Mouse (Mus musculus): ENCODE data around the gene Yif1a. TPM values are rescaled to one million over a fixed set of nuclear protein-coding genes. Genes with fewer than 3 reads are reported as not detected.
"Not testable (repeated sequence)": the region's sequence is repeated elsewhere in the genome, so short reads cannot be mapped to it uniquely, and the experiment has no call there.

The Yif1a gene
- polyA plus RNA-seq, 1 experiment = 40.6 TPM

- Histone ChIP-seq H3K4me3 (ENCODE audit: low read depth, low read length) (no peak overlapping the region), H3K9ac (ENCODE audit: low read depth, poor library complexity, severe bottlenecking) (no peak overlapping the region), H3K36me3 (ENCODE audit: control insufficient read depth, insufficient read depth, low read length, poor library complexity, severe bottlenecking) (no peaks in the 10 kb centered on the region), H3K4me1 (ENCODE audit: control insufficient read depth, insufficient read depth, low read length) (no peaks in the 10 kb centered on the region), H3K27me3 (ENCODE audit: control insufficient read depth, insufficient read depth, low read length, poor library complexity, severe bottlenecking) (no peaks in the 10 kb centered on the region), H3K27ac (ENCODE audit: insufficient read depth, low read length) (no peak overlapping the region), H3K9me3 (replicated peaks; ENCODE audit: control insufficient read depth, insufficient read depth, low read length, poor library complexity, severe bottlenecking) (no peaks in the 10 kb centered on the region)
- TF ChIP-seq CTCF (IDR thresholded peaks at IDR 0.05; ENCODE audit: low read depth, low read length) (no peak), EP300 (IDR thresholded peaks at IDR 0.05; ENCODE audit: insufficient read depth, low read depth, low read length) (no peak), POLR2A (IDR thresholded peaks at IDR 0.05; ENCODE audit: insufficient read depth, low read length) (no peak)
These were observed 9.1 kb upstream of the Yif1a start for GRCm38 (mm10) chr19:5079279-5079678.

- Histone ChIP-seq H3K27me3 (ENCODE audit: control insufficient read depth, insufficient read depth, low read length, poor library complexity, severe bottlenecking) (no peaks in the 10 kb centered on the region), H3K9ac (ENCODE audit: low read depth, poor library complexity, severe bottlenecking) (no peak overlapping the region), H3K4me3 (ENCODE audit: low read depth, low read length) (peak overlapping the region; percentile 33), H3K36me3 (ENCODE audit: control insufficient read depth, insufficient read depth, low read length, poor library complexity, severe bottlenecking) (no peaks in the 10 kb centered on the region), H3K4me1 (ENCODE audit: control insufficient read depth, insufficient read depth, low read length) (no peaks in the 10 kb centered on the region), H3K27ac (ENCODE audit: insufficient read depth, low read length) (no peak overlapping the region), H3K9me3 (replicated peaks; ENCODE audit: control insufficient read depth, insufficient read depth, low read length, poor library complexity, severe bottlenecking) (no peaks in the 10 kb centered on the region)
- TF ChIP-seq EP300 (IDR thresholded peaks at IDR 0.05; ENCODE audit: insufficient read depth, low read depth, low read length) (no peak), CTCF (IDR thresholded peaks at IDR 0.05; ENCODE audit: low read depth, low read length) (no peak), POLR2A (IDR thresholded peaks at IDR 0.05; ENCODE audit: insufficient read depth, low read length) (no peak)
These were observed 6.3 kb upstream of the Yif1a start for GRCm38 (mm10) chr19:5082005-5082404.

GRCm38 (mm10) chr19:5082596-5082995 lies 5.7 kb upstream of the Yif1a start:
- Histone ChIP-seq H3K36me3 (ENCODE audit: control insufficient read depth, insufficient read depth, low read length, poor library complexity, severe bottlenecking) (no peaks in the 10 kb centered on the region), H3K9ac (ENCODE audit: low read depth, poor library complexity, severe bottlenecking) (no peak overlapping the region), H3K4me1 (ENCODE audit: control insufficient read depth, insufficient read depth, low read length) (no peaks in the 10 kb centered on the region), H3K27ac (ENCODE audit: insufficient read depth, low read length) (no peak overlapping the region), H3K4me3 (ENCODE audit: low read depth, low read length) (peak overlapping the region; percentile 33), H3K9me3 (replicated peaks; ENCODE audit: control insufficient read depth, insufficient read depth, low read length, poor library complexity, severe bottlenecking) (no peaks in the 10 kb centered on the region), H3K27me3 (ENCODE audit: control insufficient read depth, insufficient read depth, low read length, poor library complexity, severe bottlenecking) (no peaks in the 10 kb centered on the region)
- no peak for TF ChIP-seq POLR2A (IDR thresholded peaks at IDR 0.05; ENCODE audit: insufficient read depth, low read length)
- TF ChIP-seq EP300 (IDR thresholded peaks at IDR 0.05; ENCODE audit: insufficient read depth, low read depth, low read length) = no peak
- no peak for TF ChIP-seq CTCF (IDR thresholded peaks at IDR 0.05; ENCODE audit: low read depth, low read length)

- no peak for TF ChIP-seq EP300 (IDR thresholded peaks at IDR 0.05; ENCODE audit: insufficient read depth, low read depth, low read length)
- TF ChIP-seq CTCF (IDR thresholded peaks at IDR 0.05; ENCODE audit: low read depth, low read length) = no peak
- TF ChIP-seq POLR2A (IDR thresholded peaks at IDR 0.05; ENCODE audit: insufficient read depth, low read length) = no peak
- Histone ChIP-seq H3K9me3 (replicated peaks; ENCODE audit: control insufficient read depth, insufficient read depth, low read length, poor library complexity, severe bottlenecking) (no peaks in the 10 kb centered on the region), H3K4me3 (ENCODE audit: low read depth, low read length) (peak overlapping the region; percentile 68), H3K4me1 (ENCODE audit: control insufficient read depth, insufficient read depth, low read length) (no peaks in the 10 kb centered on the region), H3K9ac (ENCODE audit: low read depth, poor library complexity, severe bottlenecking) (no peak overlapping the region), H3K27ac (ENCODE audit: insufficient read depth, low read length) (no peak overlapping the region), H3K27me3 (ENCODE audit: control insufficient read depth, insufficient read depth, low read length, poor library complexity, severe bottlenecking) (no peaks in the 10 kb centered on the region), H3K36me3 (ENCODE audit: control insufficient read depth, insufficient read depth, low read length, poor library complexity, severe bottlenecking) (no peaks in the 10 kb centered on the region)
These were observed 4.1 kb upstream of the Yif1a start for GRCm38 (mm10) chr19:5083961-5084833.

- H3K4me3 ChIP-seq (ENCODE audit: low read depth, low read length) = peak overlapping the region; percentile 68
- H3K9me3 ChIP-seq (replicated peaks; ENCODE audit: control insufficient read depth, insufficient read depth, low read length, poor library complexity, severe bottlenecking) = no peaks in the 10 kb centered on the region
- H3K4me1 ChIP-seq (ENCODE audit: control insufficient read depth, insufficient read depth, low read length) = no peaks in the 10 kb centered on the region
- no peak for TF ChIP-seq EP300 (IDR thresholded peaks at IDR 0.05; ENCODE audit: insufficient read depth, low read depth, low read length)
- TF ChIP-seq POLR2A (IDR thresholded peaks at IDR 0.05; ENCODE audit: insufficient read depth, low read length) = no peak
- no peak for TF ChIP-seq CTCF (IDR thresholded peaks at IDR 0.05; ENCODE audit: low read depth, low read length)
- H3K27ac ChIP-seq (ENCODE audit: insufficient read depth, low read length) = no peak overlapping the region
- no peaks in the 10 kb centered on the region for H3K36me3 ChIP-seq (ENCODE audit: control insufficient read depth, insufficient read depth, low read length, poor library complexity, severe bottlenecking)
- no peaks in the 10 kb centered on the region for H3K27me3 ChIP-seq (ENCODE audit: control insufficient read depth, insufficient read depth, low read length, poor library complexity, severe bottlenecking)
- H3K9ac ChIP-seq (ENCODE audit: low read depth, poor library complexity, severe bottlenecking) = peak overlapping the region; percentile 58
These were observed 3.5 kb upstream of the Yif1a start for GRCm38 (mm10) chr19:5084834-5085144.

GRCm38 (mm10) chr19:5085145-5085863 lies 3.0 kb upstream of the Yif1a start, which contains the start of gene Tmem151a:
Tmem151a (minus strand) TSS chr19:5085531.
- Histone ChIP-seq H3K4me1 (ENCODE audit: control insufficient read depth, insufficient read depth, low read length) (no peaks in the 10 kb centered on the region), H3K36me3 (ENCODE audit: control insufficient read depth, insufficient read depth, low read length, poor library complexity, severe bottlenecking) (no peaks in the 10 kb centered on the region), H3K27ac (ENCODE audit: insufficient read depth, low read length) (no peak within 1 kb of the TSS), H3K4me3 (ENCODE audit: low read depth, low read length) (peak within 1 kb of the TSS; percentile 73), H3K9me3 (replicated peaks; ENCODE audit: control insufficient read depth, insufficient read depth, low read length, poor library complexity, severe bottlenecking) (no peaks in the 10 kb centered on the region), H3K9ac (ENCODE audit: low read depth, poor library complexity, severe bottlenecking) (peak within 1 kb of the TSS; percentile 58), H3K27me3 (ENCODE audit: control insufficient read depth, insufficient read depth, low read length, poor library complexity, severe bottlenecking) (no peaks in the 10 kb centered on the region)
- TF ChIP-seq EP300 (IDR thresholded peaks at IDR 0.05; ENCODE audit: insufficient read depth, low read depth, low read length) (no peak), POLR2A (IDR thresholded peaks at IDR 0.05; ENCODE audit: insufficient read depth, low read length) (no peak), CTCF (IDR thresholded peaks at IDR 0.05; ENCODE audit: low read depth, low read length) (no peak)

GRCm38 (mm10) chr19:5086533-5086932 lies 1.8 kb upstream of the Yif1a start:
- H3K9me3 ChIP-seq (replicated peaks; ENCODE audit: control insufficient read depth, insufficient read depth, low read length, poor library complexity, severe bottlenecking); H3K27me3 ChIP-seq (ENCODE audit: control insufficient read depth, insufficient read depth, low read length, poor library complexity, severe bottlenecking); H3K9ac ChIP-seq (ENCODE audit: low read depth, poor library complexity, severe bottlenecking); H3K36me3 ChIP-seq (ENCODE audit: control insufficient read depth, insufficient read depth, low read length, poor library complexity, severe bottlenecking); H3K4me1 ChIP-seq (ENCODE audit: control insufficient read depth, insufficient read depth, low read length); H3K4me3 ChIP-seq (ENCODE audit: low read depth, low read length); H3K27ac ChIP-seq (ENCODE audit: insufficient read depth, low read length): not testable (repeated sequence)

Measured in ES-Bruce4 (cell line).